Mouse (Mus musculus): Measurements from ENCODE around the gene 1700057G04Rik.
A peak's percentile ranks its signal among the peaks of the same experiment; 100 is the strongest.

Gene 1700057G04Rik

DNA sequence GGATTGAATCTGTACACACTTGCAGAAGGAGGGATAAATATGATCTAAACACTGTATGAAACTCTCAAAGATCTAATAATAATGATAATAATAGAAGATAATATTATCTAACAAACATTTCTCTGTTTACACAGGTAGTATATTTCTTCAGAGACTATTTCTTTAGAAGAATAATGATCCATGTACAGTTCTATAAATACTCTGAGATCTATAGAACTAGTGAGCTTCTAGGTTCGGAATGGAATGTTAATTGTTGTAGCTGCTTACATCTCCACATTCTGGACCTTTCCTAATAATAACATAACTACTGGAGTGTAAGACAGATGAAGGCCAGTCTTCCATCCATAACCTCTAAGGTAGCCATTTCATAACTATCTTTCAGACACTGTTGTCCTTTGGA is at the start of gene 1700057G04Rik:
TSS of gene 1700057G04Rik (plus strand) at position 301 of the 400 bp plus-strand sequence.
- no peak for DNase-seq

DNA sequence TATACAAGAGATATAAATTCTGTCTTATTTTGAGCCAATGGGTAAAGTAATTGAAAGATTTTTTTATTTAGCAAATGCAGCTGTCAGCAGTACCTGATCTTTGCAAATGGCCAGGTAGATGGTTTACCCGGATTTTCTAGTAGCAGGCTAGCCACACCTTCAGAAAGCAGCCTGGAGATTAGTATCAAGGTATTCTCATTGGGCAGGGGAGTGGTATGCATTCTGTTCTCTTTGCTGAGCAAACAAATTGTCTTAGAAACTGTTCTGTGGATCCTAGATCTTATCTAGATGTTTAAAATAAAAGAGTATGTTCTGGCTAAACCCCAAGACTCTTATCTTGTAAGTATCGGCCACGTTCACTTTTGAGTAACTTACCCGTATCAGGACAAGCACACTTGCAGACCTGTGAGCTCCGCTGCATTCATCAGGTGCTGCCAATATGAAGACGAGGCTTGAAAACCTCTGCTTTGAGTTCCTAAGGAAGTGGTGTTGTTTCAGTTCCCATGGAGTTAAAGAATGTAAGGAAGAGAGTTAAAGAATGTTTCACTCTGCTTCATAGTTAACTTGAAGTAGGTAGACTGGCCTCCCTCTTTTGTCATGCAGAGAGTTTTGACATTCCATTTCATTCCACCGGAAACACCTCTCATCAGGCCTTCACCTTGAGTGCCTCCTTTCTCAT is 48.6 kb upstream of the 1700057G04Rik start:
- no peak for DNase-seq

DNA sequence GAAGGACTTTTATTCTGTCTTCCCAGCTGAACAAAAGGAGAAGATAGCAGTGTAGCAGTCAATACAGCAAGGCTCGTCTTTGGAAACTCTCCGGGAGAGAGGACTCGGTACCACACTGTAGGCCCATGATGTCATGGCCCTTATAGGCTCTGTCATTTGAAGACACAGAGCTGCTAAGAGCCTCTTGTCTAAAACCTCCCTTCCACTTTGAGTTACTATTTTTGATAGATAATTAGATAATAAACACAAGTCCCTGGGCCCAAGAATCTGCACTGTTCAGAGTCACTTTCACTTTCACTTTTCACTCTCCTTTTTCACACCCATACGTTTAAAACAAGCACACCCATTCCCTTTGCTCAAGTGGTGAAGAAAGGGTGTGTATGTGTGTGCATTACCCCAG is 43.5 kb upstream of the 1700057G04Rik start:
- peak; percentile 1 for DNase-seq

DNA sequence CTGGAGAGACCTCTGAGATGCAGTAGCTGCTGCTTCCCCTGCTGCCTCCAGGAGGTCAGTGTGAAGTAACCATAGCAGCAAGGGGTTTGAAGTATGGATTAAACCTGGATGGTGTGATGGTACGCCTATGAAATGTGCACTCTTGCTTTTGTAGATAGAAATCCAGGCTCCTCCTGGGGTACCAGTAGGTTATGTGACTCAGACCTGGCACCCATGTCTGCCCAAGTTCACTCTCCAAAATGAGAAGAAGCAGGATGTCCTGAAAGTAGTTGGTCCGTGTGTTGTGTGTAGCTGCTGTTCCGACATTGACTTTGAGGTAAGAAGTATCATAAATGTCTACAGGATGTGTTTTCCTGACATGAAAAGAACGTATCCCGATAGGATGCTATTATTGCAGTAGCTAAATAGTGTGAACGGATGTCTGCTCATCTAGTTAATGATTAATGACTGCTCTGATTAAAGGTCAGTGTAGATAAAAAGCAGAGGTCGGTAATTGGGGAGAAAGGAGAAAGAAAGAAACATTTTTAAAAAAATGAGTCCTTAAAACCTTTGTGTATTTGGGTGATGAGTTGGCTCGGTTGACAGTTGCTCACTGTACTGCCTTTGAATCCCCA is 42.5 kb upstream of the 1700057G04Rik start:
- no peak for DNase-seq

DNA sequence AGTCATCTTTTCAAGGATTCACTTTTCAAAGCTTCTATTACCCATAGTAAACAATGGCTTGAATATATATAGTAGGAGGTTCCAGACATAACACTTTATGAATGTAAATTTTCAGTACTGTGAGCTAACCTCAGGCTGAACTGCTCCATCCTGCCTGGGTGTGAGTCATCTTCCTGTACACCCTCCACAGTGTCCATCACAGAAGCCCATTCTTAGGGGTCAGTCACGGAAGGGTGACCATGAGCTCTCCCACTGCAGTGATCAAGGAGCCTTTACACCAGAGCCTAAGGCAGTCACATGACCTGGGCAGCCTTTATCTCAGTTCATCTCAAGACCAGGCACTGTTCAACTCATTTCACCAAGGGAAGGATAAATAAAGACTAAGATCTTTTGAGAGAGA is 41.4 kb upstream of the 1700057G04Rik start:
- DNase-seq: no peak

DNA sequence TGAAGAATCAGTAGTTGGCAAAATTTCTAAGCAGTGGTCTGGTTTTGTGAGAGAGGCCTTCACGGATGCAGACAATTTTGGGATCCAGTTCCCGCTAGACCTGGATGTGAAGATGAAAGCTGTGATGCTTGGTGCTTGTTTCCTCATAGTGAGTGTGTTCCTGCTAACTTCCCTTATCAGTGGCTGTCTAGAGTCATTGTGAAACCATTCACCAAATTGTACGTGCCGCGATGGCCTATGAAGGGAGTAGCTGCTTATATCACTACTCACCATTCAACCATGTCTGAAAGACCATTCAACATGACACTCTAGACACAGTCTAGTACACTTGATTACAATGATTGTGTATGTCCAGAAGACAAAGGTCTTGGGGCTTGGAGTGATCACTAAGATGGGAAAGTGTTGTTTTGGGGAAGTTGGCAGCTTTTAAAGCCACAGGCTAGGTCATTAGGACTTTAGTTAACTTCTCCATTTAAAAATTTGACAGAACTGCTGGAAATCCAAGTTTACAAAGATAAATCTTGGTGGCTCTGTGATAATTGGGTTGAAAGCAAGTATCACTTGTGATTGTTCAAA is 39.3 kb upstream of the 1700057G04Rik start:
- DNase-seq: no peak

DNA sequence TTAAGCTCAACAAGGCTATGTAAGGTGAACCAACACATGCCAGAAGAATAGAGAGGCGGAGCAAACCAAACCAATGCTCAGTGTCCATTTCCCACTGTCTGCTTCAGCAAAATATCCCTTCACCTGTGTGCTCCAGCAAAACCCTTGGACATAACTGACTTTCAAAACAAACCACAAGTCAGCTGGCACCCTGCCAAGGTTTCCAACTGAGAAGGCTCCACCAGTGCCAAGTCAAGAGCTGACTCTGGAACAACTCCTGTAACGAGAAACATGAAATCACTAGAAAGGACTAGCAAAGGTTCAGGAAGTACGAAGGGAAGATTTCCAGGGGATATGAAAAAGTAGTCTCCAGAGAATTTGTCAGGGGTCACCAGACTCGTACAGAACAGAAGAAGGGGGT is 38.2 kb upstream of the 1700057G04Rik start:
- DNase-seq: no peak

DNA sequence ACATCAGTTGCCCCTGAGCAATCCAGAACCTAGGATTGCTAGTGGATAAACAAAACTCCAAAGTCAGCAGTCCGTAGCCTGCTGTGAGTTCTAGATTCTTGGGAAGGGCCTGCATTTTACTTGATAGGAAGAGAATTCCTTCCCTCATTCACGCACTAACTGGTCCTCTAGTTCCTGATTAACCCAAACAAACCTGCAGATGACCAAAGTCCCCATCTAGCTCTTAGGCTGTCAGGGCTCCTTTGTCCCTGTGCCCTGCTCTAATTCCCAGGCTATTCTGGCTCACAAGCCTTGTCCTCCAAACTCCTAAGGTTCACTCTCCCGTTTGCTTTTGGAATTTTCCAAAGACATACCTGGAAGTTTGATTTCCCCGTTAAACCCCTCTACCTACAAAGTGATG is 36.5 kb upstream of the 1700057G04Rik start:
- DNase-seq: no peak

DNA sequence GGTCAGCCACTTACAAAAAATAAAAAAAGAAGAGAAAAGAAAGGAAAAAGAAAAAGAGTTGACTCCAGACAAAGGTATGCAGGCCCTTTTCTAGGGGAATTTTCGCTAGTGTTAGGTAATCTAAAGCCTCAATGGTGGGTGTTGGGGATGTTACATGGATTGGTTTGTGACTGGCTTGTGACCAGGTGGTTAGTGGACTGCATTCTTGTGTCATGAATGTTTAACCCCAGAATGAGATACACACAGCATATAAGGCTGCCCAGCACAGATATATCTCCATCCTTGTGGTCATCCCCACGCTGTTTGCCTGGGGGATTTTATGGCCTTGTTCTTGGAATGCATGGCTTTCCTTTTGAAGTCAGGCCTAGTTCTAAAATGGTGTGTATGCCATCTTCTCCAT is 35.9 kb upstream of the 1700057G04Rik start:
- no peak for DNase-seq

DNA sequence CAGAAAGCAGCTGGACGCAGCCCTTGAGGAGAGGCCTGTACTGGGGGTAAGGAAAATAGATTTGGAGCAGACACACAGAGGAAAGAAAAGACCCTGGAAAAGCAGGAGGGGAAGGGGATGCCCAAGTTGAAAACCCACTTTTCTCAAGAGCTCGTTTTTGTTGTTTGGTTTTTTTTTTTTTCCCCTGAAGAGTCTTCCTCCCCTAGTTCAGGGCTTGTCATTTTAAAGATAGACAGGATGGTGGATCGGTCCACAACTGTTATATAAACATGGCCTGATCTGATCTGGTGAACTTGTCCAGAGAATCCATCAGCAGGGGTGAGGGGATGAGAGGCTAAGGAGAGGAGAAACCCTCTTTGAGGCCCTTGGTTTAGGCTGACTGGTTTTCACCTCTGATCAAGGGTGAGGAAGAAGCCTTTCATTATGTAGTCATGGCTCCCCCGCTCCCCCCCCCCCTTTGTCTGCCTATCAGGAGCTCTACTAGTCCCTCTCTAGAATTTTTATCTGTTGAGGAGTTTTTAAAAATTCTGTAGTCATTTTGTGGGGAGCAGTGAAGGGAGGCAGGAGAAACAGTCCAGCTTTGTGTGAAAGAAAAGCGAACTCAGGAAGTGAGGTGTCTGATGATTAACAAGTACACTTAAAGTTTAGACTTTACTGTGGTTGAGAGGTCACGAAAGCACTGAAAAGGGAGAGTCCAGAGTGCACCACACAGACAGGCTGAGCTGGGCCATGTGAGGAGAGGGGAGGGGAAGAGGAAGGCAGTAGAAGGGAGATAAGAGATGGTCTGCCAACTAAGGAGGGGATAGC is 35.0 kb upstream of the 1700057G04Rik start:
- DNase-seq: no peak

DNA sequence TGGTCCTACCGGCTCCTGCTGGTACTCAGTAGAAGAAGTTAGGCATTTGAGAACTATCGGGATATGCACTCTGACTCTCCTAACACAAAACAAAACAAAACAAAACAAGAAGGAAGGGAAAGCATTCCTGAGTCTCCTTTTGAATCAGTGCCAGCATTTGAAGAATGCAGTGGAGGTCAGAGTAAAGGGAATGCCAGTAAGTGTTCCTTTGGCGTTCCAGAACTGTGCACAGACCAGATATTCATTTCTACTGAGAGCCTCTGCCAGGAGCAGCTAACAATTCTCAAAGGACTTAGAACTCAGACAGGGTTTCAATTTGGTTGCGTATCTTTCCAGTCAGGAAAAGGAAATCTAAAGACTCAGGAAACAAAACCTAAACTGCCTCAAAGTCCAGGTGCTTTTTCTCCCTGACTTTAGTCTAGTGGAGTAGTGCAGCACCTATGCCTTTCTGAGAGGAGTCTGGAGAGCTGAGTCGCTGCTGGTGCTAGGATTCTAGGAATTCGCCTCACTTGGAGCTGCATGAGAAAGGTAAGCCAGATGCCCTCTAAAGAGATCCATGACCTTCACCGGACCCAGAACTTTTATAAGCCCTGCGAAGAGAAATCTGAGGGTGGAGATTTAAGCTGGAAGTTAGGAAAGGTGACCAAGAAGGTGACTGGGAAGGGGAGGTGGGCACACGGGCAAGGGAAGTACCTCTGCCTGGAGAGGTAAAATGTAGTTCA is 33.5 kb upstream of the 1700057G04Rik start, which contains the start of gene Plscr2:
TSS of gene Plscr2 (plus strand) at position 117 of the 722 bp plus-strand sequence.
- no peak for DNase-seq

DNA sequence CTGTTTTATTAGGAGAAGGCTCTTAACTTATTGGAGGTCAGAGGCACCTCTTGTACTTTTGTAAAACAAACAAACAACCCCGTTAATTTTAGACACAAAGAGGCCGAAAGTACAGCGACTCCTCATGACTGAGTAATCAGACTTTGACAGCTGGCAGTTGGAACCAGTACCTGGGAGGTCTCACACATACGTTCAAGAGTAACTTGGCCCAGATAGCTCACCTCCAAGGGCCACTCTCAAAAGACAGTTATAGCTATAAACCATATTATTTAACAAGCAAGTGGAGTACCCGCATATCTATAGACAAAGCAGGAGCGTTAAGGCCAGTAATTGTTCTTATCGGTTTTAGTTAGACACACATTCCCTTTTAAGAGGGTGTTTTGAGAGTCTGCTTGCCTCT is 32.8 kb upstream of the 1700057G04Rik start:
- DNase-seq: no peak

DNA sequence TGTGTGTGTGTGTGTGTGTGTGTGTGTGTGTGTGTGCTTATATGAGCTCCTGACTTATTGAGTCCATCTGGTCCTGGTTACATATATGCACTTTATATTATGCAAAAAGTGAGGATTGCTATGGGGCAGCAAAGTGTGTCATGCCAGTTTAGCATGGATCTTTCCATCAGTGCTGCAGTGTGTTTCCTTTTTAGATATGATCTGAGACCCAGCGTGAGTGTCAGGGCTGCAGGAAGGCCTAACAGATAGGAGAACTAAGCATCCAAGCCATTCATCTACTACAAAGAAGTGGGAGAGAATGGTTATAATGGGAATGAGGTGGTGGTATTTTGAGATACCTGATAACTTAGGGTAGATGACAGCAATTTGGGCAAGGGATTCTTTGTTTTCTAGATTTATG is 29.1 kb upstream of the 1700057G04Rik start:
- no peak for DNase-seq

DNA sequence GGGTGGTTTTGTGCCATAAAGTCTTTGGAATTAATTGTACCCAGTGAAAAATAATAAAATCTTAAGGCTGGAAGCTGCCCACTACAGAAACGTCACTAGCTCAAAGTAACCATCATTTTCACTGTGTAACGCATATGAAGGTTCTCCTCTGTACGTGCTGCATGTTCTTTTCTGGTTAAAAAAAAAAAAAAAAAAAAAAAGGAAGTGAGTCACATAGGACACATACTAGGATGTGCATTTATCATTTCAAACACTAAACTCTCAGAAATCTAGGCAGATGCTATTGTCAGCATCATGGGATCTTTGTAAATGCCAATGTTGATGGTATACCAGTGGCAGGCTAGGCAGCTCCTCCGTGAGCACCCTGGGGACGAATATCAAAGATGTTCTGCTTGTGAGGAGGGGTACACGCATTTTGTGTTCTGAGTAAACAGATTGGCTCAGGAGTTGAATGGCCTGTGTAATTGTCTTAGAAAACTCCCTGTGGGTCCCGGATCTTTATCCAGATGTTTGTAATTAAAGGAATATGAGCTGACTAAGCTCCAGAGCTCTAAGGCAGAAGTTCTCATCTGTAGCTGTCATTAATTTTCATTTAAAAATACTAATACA is 26.5 kb upstream of the 1700057G04Rik start:
- DNase-seq: no peak

DNA sequence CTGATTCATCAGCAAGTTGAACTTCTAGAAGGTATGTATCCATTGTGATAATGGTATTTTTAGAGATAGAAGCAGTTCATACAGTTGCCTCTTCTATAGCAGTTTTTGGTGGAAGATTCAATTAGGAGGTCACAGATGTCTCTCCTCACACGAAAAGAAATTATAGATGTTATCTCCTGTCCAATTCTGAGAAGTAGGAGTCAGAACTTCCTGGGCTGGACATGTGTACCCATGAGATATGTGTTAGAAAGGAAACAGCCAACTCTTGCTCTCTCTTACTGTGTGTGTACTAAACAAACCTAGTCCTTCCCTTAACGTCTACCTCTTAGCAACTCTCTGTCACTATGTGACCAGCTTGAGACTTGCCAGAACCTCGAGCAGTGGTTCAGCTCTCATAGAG is 19.5 kb upstream of the 1700057G04Rik start:
- no peak for DNase-seq

DNA sequence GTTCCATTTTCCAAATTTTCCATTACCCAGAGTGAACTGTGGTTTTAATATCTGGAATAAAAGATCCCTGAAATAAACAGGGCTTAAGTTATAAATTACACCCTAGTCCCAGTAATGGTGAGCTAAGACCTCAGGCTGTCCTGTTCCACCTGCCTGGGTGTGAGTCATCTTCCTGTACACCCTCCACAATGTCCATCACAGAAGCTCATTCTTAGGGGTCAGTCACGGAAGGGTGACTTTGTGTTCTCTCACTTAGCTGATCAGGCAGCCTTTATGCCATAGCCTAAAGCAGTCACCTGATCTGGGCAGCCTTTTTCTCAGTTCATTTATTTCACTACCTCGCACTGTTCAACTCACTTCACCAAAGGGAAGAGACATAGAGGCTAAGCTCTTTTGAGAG is 17.0 kb upstream of the 1700057G04Rik start:
- no peak for DNase-seq

DNA sequence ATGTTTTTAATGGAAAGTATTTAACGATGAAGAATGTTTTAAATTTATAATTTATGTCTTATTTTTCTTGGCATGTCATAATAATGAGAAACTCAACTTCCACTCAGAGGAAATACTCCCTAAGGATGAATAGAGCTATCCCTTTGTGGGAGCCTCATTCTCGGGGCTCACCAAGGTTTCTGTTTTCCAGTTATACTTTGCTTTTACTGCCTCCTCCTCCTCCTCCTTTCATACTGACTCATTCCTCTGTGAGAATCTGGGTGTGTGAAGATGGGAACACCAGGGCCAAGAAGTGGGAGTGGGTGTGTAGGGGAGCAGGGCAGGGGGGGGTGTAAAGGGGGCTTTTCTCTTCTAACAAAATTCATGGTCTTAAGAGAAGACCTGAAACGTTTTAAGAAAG is 16.3 kb upstream of the 1700057G04Rik start:
- DNase-seq: no peak

DNA sequence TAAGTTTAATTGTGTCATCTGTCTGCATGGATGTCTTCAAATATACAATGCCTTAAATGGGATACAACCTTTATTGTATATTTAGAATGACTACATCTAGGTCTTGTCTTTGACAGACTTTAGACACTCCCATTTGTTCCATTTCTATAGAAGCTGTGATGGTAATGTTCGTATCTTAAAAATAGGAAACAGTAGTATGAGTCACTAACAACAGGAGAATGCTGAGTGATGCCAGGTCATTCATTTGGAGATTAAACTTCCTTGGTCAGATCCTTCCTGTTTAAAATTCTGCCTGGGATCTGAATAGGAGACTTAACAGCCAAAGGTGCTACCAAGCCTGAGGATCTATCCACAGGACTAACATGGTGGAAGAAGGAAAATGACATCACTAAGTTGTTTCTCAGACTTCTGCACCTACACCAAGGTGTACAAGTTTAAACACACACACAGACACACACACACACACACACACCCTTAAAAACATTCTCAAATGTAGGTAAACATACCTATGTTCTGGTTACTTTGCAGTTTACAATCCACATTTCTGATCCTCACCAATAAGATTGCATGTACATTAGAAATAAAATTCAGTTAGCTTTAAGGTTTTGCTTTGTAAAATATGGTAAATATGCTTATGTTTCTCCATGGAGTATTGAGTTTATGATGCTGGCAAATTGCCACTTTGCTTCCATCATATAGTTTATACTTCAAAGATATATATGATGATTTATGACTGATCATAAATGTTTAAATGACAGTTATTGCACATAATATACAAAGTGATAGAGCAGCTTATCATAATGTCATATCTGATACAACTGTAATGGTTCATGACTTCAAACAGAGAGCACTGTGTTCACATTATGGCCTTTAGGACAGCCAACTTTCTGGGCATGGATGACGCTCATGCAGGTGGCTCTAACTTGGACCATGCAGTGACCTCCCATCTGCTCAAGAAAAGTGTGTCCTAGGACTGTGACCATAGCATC is 15.3 kb upstream of the 1700057G04Rik start:
- DNase-seq: no peak

DNA sequence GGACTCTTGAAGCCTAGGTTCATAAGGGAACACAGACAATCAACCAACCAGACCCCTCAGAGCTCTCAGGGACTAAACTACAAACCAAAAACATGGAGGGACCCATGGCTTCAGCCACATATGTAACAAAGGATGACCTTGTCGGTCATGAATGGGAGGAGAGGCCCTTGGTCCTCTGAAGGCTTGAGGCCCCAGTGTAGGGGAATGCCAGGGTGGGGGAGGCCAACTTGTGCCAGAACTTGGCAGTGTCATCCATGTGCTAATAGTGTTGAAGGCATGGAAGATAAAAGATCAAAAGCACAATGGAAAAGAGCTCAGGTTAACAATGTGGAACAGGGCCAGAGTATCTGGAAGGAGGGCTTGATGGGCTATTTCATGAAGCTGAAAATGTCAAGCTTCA is 10.9 kb upstream of the 1700057G04Rik start:
- DNase-seq: no peak

DNA sequence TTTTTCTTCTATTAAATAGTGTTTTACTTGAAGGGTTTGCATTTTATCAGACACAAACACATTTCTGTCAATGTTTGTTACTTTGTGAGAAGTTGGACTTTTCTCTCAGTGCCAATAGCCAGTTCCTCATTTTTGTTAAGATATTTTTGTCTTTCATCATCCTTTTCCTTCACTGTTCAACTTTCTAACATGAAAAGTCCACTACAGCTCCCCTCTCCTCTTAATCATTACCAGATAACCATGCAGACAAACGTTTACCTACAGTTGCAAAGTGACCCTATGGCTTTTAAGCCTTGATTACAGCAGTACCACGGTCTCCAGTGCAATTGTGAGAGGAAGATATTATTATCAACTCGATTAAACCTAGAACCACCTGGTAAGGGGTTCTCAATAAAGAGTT is 8.0 kb upstream of the 1700057G04Rik start:
- no peak for DNase-seq

DNA sequence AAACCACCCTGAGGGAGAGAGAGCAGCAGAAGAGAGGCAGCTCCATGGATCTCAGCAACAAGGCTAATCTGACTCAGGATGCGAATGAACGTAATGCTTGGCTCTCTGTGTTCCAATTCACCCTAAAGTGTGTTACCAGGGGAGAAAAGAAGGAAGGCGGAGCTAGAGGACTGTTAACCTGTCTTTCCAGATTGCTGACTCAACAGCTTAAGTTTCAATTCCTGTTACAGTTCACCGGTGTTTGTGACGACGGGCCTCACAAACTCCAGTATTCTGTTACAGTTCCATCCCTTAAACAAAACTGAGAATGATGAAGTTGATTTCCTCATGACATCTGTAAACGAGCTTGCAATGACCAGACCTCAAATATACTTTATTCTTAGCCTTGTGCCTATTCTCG is 4.1 kb upstream of the 1700057G04Rik start:
- no peak for DNase-seq

Data from thymus, postnatal 25 days (tissue).